Mouse (Mus musculus): ENCODE measurements around the gene Usp50. TPM values are rescaled to one million over a fixed set of nuclear protein-coding genes. Genes with fewer than 3 reads are reported as not detected.

Gene Usp50
- total and polyA plus RNA-seq, 2 experiments from 2014 or later, result 0.10 to 2.1 TPM

DNA sequence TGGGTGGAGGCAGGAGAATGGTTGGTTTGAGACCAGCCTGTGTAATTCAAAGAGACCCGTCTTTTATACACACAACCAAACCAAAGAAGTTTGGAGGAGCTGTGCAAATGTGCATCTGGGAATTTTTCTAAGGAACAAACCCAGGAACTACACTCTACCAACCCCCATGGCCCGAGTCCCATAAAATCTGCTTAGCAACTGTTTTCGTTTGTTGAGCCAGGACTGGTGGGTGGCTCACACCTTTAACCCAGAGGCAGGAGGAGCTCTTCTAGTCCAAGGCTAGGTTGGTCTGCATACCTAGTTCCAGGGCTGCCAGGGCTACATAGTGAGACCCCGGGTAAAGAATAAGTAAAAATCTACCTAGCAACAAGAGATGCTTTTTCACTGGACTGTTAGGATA lies 7.3 kb downstream of the Usp50 start:
- no peak overlapping the region for H3K4me2 ChIP-seq (ENCODE audit: low read depth, low read length)
- H3K4me1 ChIP-seq (ENCODE audit: insufficient read depth, low read length), result no peaks in the 10 kb centered on the region
- H3K9ac ChIP-seq (replicated peaks; ENCODE audit: low read length), result no peak overlapping the region
- DNase-seq (ENCODE audit: low spot score) (no peak), ATAC-seq (no peak)
- no peaks in the 10 kb centered on the region for H3K27me3 ChIP-seq (ENCODE audit: insufficient read depth, low read length)
- no peaks in the 10 kb centered on the region for H3K9me3 ChIP-seq (ENCODE audit: low read length)
- no peaks in the 10 kb centered on the region for H3K36me3 ChIP-seq (ENCODE audit: insufficient read depth, low read length)
- TF ChIP-seq CTCF (IDR thresholded peaks at IDR 0.05; ENCODE audit: low read depth), result no peak
- H3K4me3 ChIP-seq (ENCODE audit: low read length), result no peak overlapping the region
- H3K27ac ChIP-seq, result no peak overlapping the region
- WGBS, result 74% methylated on average over 4 of the region's 4 CpGs

- no peak for TF ChIP-seq CTCF (IDR thresholded peaks at IDR 0.05; ENCODE audit: low read depth)
- H3K4me1 ChIP-seq (ENCODE audit: insufficient read depth, low read length), result no peaks in the 10 kb centered on the region
- ATAC-seq, result no peak
- H3K9me3 ChIP-seq (ENCODE audit: low read length), result no peaks in the 10 kb centered on the region
- H3K27me3 ChIP-seq (ENCODE audit: insufficient read depth, low read length), result no peaks in the 10 kb centered on the region
- H3K4me3 ChIP-seq (ENCODE audit: low read length), result no peak overlapping the region
- no peak overlapping the region for H3K4me2 ChIP-seq (ENCODE audit: low read depth, low read length)
- WGBS, result 92% methylated on average over 5 of the region's 5 CpGs
- no peak overlapping the region for H3K9ac ChIP-seq (replicated peaks; ENCODE audit: low read length)
- no peaks in the 10 kb centered on the region for H3K36me3 ChIP-seq (ENCODE audit: insufficient read depth, low read length)
- H3K27ac ChIP-seq, result no peak overlapping the region
- DNase-seq (ENCODE audit: low spot score), result no peak
These were observed 11.1 kb downstream of the Usp50 start for GRCm38 (mm10) chr2:126772217-126772616.

DNA sequence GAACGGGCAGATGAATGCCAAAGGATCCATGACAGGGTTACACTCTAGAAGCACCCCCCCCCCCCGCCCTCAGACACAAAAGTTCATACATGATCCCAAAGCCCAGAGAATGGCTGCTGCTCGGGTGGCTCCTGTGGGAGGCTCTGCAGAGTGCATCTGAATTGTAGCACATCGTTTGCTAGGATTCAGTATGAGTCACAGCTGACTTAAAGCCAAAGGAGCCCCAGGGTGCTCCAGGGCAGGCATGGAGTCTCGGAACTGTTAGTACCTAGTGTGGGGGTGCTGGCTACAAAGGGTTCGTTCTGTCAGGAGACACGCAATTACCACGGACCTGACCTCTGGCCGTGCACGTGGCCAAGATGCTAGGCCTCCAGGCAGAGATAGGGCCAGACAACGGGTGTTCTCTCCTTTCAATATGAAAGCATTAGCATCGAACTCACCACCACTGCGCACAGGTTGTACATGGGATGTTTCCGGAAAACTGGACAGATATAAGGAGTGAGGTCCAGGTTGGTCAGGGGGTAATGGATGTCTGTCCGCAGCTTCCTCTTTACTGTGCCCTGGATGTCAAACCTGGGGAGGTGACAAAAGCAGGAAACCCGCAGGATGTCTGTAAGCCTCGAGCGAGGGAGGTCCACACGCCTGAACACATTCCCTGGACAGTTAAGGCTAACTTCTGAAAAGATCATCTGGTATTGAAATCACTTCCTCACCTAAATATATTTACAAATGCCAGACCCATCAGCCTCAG lies 13.7 kb downstream of the Usp50 start:
- WGBS, result 75% methylated on average over 19 of the region's 19 CpGs

DNA sequence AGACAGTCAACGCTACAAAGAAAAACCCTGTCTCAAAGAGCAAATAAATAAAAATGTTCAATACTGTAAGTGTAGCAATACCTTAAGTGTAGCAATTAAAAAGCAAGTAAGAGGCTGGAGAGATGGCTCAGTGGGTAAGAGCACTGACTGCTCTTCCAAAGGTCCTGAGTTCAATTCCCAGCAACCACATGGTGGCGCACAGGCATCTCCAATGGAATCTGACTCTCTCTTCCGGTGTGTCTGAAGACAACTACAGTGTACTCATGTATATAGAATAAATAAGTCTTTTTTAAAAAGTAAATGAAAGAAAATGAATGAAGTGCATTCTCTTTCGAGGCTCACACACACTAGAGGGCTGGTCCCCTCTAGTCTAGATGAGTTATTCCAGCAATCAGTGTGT lies 15.1 kb downstream of the Usp50 start:
- Histone ChIP-seq H3K27ac (no peak overlapping the region), H3K9me3 (ENCODE audit: low read length) (no peaks in the 10 kb centered on the region), H3K4me2 (ENCODE audit: low read depth, low read length) (no peak overlapping the region), H3K9ac (replicated peaks; ENCODE audit: low read length) (no peak overlapping the region), H3K36me3 (ENCODE audit: insufficient read depth, low read length) (no peaks in the 10 kb centered on the region), H3K27me3 (ENCODE audit: insufficient read depth, low read length) (no peaks in the 10 kb centered on the region), H3K4me1 (ENCODE audit: insufficient read depth, low read length) (no peaks in the 10 kb centered on the region), H3K4me3 (ENCODE audit: low read length) (no peak overlapping the region)
- DNase-seq (ENCODE audit: low spot score), result no peak
- TF ChIP-seq CTCF (IDR thresholded peaks at IDR 0.05; ENCODE audit: low read depth), result no peak
- 75% methylated on average over 4 of the region's 4 CpGs for WGBS
- no peak for ATAC-seq

More for the DNA sequence above, 13.7 kb downstream of the Usp50 start:
- no peak overlapping the region for H3K9ac ChIP-seq (replicated peaks; ENCODE audit: low read length)
- no peaks in the 10 kb centered on the region for H3K9me3 ChIP-seq (ENCODE audit: low read length)
- no peak overlapping the region for H3K27ac ChIP-seq
- no peak for ATAC-seq
- no peak for DNase-seq (ENCODE audit: low spot score)
- TF ChIP-seq CTCF (IDR thresholded peaks at IDR 0.05; ENCODE audit: low read depth), result no peak
- H3K4me2 ChIP-seq (ENCODE audit: low read depth, low read length), result no peak overlapping the region
- H3K27me3 ChIP-seq (ENCODE audit: insufficient read depth, low read length), result no peaks in the 10 kb centered on the region
- no peaks in the 10 kb centered on the region for H3K36me3 ChIP-seq (ENCODE audit: insufficient read depth, low read length)
- H3K4me1 ChIP-seq (ENCODE audit: insufficient read depth, low read length), result no peaks in the 10 kb centered on the region
- H3K4me3 ChIP-seq (ENCODE audit: low read length), result no peak overlapping the region

- WGBS, result 98% methylated on average over 3 of the region's 3 CpGs
- TF ChIP-seq CTCF (IDR thresholded peaks at IDR 0.05; ENCODE audit: low read depth), result 0 out of 2 replicates have a peak, but pooled peaks have one; percentile 4
These were observed 15.7 kb downstream of the Usp50 start for GRCm38 (mm10) chr2:126767599-126767998.

DNA sequence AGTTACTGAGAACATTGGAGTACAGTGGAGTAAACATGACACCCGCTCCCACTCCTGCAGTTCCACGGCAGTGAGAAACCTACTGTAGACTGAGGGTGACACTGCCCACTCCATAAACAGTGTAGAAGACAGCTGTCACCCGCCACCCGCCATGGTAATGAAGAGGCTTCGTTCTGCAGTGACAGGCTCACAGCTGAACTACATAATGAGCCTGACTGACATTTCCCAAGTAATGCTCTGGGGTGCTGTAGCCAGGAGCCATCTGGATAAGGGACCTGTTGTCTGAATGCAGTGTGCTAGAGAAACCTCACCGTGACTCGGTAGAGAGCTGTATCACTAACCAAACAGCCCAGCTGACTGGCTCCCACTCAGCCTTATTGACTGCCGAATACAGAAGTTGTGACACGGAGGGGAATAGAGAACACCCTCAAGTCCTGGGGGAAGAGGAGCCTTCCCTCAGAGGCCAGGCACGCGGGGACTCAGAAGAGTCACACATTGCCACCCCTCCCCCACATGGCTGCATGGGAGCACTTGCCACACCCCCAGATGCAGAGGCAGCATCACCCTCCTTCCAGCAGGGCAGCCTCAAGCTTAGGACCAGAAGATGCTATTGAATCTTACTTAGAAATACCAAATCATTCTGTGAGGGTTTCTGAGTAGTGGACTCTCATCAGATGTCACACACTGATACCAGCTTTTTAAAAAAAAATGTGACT lies 17.2 kb downstream of the Usp50 start:
- peak; percentile 78 for ATAC-seq
- Histone ChIP-seq H3K4me1 (ENCODE audit: insufficient read depth, low read length) (no peaks in the 10 kb centered on the region), H3K27me3 (ENCODE audit: insufficient read depth, low read length) (no peaks in the 10 kb centered on the region), H3K4me3 (ENCODE audit: low read length) (no peak overlapping the region), H3K27ac (no peak overlapping the region), H3K9me3 (ENCODE audit: low read length) (no peaks in the 10 kb centered on the region), H3K9ac (replicated peaks; ENCODE audit: low read length) (no peak overlapping the region), H3K36me3 (ENCODE audit: insufficient read depth, low read length) (peaks cover 15% of the 10 kb centered on the region; the same call in 1 of the 2 replicates), H3K4me2 (ENCODE audit: low read depth, low read length) (no peak overlapping the region)
- TF ChIP-seq CTCF (IDR thresholded peaks at IDR 0.05; ENCODE audit: low read depth), result no peak
- DNase-seq (ENCODE audit: low spot score), result peak; percentile 11
- WGBS, result 30% methylated on average over 11 of the region's 11 CpGs

More at GRCm38 (mm10) chr2:126767599-126767998, 15.7 kb downstream of the Usp50 start:
- ATAC-seq (no peak), DNase-seq (ENCODE audit: low spot score) (no peak)
- no peaks in the 10 kb centered on the region for H3K4me1 ChIP-seq (ENCODE audit: insufficient read depth, low read length)
- no peak overlapping the region for H3K27ac ChIP-seq
- H3K4me2 ChIP-seq (ENCODE audit: low read depth, low read length), result no peak overlapping the region
- peaks cover 2% of the 10 kb centered on the region; the same call in 1 of the 2 replicates for H3K36me3 ChIP-seq (ENCODE audit: insufficient read depth, low read length)
- H3K27me3 ChIP-seq (ENCODE audit: insufficient read depth, low read length), result no peaks in the 10 kb centered on the region
- no peak overlapping the region for H3K4me3 ChIP-seq (ENCODE audit: low read length)
- H3K9ac ChIP-seq (replicated peaks; ENCODE audit: low read length), result no peak overlapping the region
- no peaks in the 10 kb centered on the region for H3K9me3 ChIP-seq (ENCODE audit: low read length)
